In genomic region chr19:9070316-9070715, GRCm38 (mm10) we compare ENCODE assay signal across 12 mouse cellular contexts. TPM values are rescaled to one million over a fixed set of nuclear protein-coding genes. Genes with fewer than 3 reads are reported as not detected.
A peak's percentile ranks its signal among the peaks of the same experiment; 100 is the strongest.
DNase-seq lines count a peak whose midpoint lies in the region; ATAC-seq lines count a peak whose summit lies in the region.
"Had no signal": no experiment of that assay in that cellular context is flagged by ENCODE, and none has a peak within 500 bp of the region (broad histone marks: within the 10 kb centered on the region; RNA-seq: fewer than 3 reads in every experiment).

No protein-coding gene starts in this region.

- no peaks in the 10 kb centered on the region for H3K27me3 ChIP-seq in heart, embryonic 16.5 days (ENCODE audit: control insufficient read depth, insufficient read depth, low read length)
- H3K27me3 ChIP-seq in lung, embryonic 15.5 days = no peaks in the 10 kb centered on the region
- H3K27me3 ChIP-seq in intestine, embryonic 14.5 days (replicated peaks; ENCODE audit: control insufficient read depth, insufficient read depth, low read length) = no peaks in the 10 kb centered on the region
- no peaks in the 10 kb centered on the region for H3K27me3 ChIP-seq in splenic B cell, adult 2 months (ENCODE audit: control insufficient read depth, insufficient read depth, low read length, poor library complexity, severe bottlenecking)

- no peak for ATAC-seq in heart, embryonic 16.5 days (replicated peaks; ENCODE audit: extremely low read depth, insufficient read depth, low FRiP score)
- ATAC-seq in lung, embryonic 15.5 days (ENCODE audit: borderline replicate concordance, extremely low read depth, low FRiP score, low TSS enrichment) = peak; percentile 36; the same call in 1 of the 2 replicates
- ATAC-seq in intestine, embryonic 14.5 days (replicated peaks; ENCODE audit: low FRiP score, low TSS enrichment, low read depth) = peak; percentile 57

- H3K9ac ChIP-seq in heart, embryonic 16.5 days (ENCODE audit: low read length) = no peak overlapping the region
- H3K9ac ChIP-seq in lung, embryonic 15.5 days = no peak overlapping the region
- H3K9ac ChIP-seq in intestine, embryonic 14.5 days (ENCODE audit: low read length) = no peak overlapping the region

- no peaks in the 10 kb centered on the region for H3K9me3 ChIP-seq in heart, embryonic 16.5 days (replicated peaks; ENCODE audit: control insufficient read depth, low read length)
- H3K9me3 ChIP-seq in lung, embryonic 15.5 days = no peaks in the 10 kb centered on the region
- H3K9me3 ChIP-seq in intestine, embryonic 14.5 days (ENCODE audit: control insufficient read depth, low read length) = no peaks in the 10 kb centered on the region

- WGBS in heart, embryonic 16.5 days = 59% methylated on average over 2 of the region's 2 CpGs
- WGBS in lung, embryonic 15.5 days = 33% methylated on average over 2 of the region's 2 CpGs
- WGBS in intestine, embryonic 14.5 days = 34% methylated on average over 2 of the region's 2 CpGs

- H3K36me3 ChIP-seq in heart, embryonic 16.5 days (ENCODE audit: control insufficient read depth, insufficient read depth) = no peaks in the 10 kb centered on the region
- H3K36me3 ChIP-seq in lung, embryonic 15.5 days = no peaks in the 10 kb centered on the region
- no peaks in the 10 kb centered on the region for H3K36me3 ChIP-seq in intestine, embryonic 14.5 days (ENCODE audit: control insufficient read depth, insufficient read depth, low read length)
- H3K36me3 ChIP-seq in splenic B cell, adult 2 months (ENCODE audit: control insufficient read depth, insufficient read depth, low read length, poor library complexity, severe bottlenecking) = no peaks in the 10 kb centered on the region

- H3K27ac ChIP-seq in heart, embryonic 16.5 days (ENCODE audit: low read length) = peak overlapping the region; percentile 85
- peak overlapping the region; percentile 87 for H3K27ac ChIP-seq in lung, embryonic 15.5 days
- H3K27ac ChIP-seq in intestine, embryonic 14.5 days (ENCODE audit: low read depth) = peak overlapping the region; percentile 96

- no peak for DNase-seq in heart, adult 18-20 months
- no peak for DNase-seq in lung, postnatal 4 days
- DNase-seq in intestine, embryonic 14.5 days (ENCODE audit: low spot score) = peak; percentile 67
- DNase-seq in splenic B cell, adult 2 months (ENCODE audit: low read depth, low spot score) = peak; percentile 21
- DNase-seq in ovary, adult 18-20 months (ENCODE audit: low spot score) = no peak
- DNase-seq in cerebellum, adult 9-11 months = no peak
- DNase-seq: adrenal gland, adult 8-10 months; thymus, adult 18-20 months had no signal

- no peak overlapping the region for H3K4me3 ChIP-seq in heart, embryonic 16.5 days (ENCODE audit: low read length)
- no peak overlapping the region for H3K4me3 ChIP-seq in lung, embryonic 15.5 days
- no peak overlapping the region for H3K4me3 ChIP-seq in intestine, embryonic 14.5 days (ENCODE audit: low read depth, low read length)

- no peak overlapping the region for H3K4me2 ChIP-seq in heart, embryonic 16.5 days (ENCODE audit: low read depth, low read length)
- H3K4me2 ChIP-seq in lung, embryonic 15.5 days = peak overlapping the region; percentile 29; the same call in 1 of the 2 replicates
- H3K4me2 ChIP-seq in intestine, embryonic 14.5 days (ENCODE audit: low read length) = peak overlapping the region; percentile 25; the same call in 1 of the 2 replicates

- H3K4me1 ChIP-seq in heart, embryonic 16.5 days (ENCODE audit: control insufficient read depth, insufficient read depth, low read length) = peaks cover 45% of the 10 kb centered on the region
- H3K4me1 ChIP-seq in lung, embryonic 15.5 days = peaks cover 60% of the 10 kb centered on the region
- H3K4me1 ChIP-seq in intestine, embryonic 14.5 days (replicated peaks; ENCODE audit: control insufficient read depth, insufficient read depth, low read length) = peaks cover 63% of the 10 kb centered on the region

RNA-seq across cellular contexts. Expression of gene Scgb1a1, which starts 17.4 kb away (rescaled TPM):
- 0.91 and 1.8 TPM in 2 replicates for polyA plus RNA-seq in heart, embryonic 16.5 days (2015; fragmentation: Nextera tagmentation; extraction: Ambion mirVana)
- 10 to 100 TPM in 1 of 2 experiments, not detected in 1; 80.4 TPM for total RNA-seq in heart, adult 18-20 months (2021)
- 5.1 and 8.7 TPM in 2 replicates for polyA plus RNA-seq in lung, embryonic 15.5 days (2015; fragmentation: Nextera tagmentation; extraction: Ambion mirVana)
- polyA plus RNA-seq in intestine, embryonic 14.5 days (2014; fragmentation: Nextera tagmentation; extraction: Ambion mirVana) = not detected in 2 replicates
- polyA plus RNA-seq: cortical plate, adult 2 months; limb, embryonic 11.5 days had no signal

Comparison
In these comparisons a context has a peak if more than half of its experiments do, and no peak if none do; other contexts are left out.
1. DNase-seq: peak in intestine, embryonic 14.5 days (single experiment) and splenic B cell, adult 2 months (single experiment); none in heart, adult 18-20 months (0 of 2), lung, postnatal 4 days (0 of 2), ovary, adult 18-20 months (single experiment) and cerebellum, adult 9-11 months (single experiment).
2. Peak in every context shown above with its lines, with median percentiles within 50 percentile points of each other: H3K27ac ChIP-seq.